Mouse (Mus musculus) regulatory T cell (primary cell): ENCODE results near the gene Ap1s1.

ENCODE experiments used
- in situ Hi-C: fragments of 300-600 bp; cut with MboI, MseI; formaldehyde crosslinking; loops from one replicate; pipeline ENCODE4 v1.15.1; 2025; ENCODE audit warnings: high pct_unique_total_duplicates

Ap1s1 gene

DNA sequence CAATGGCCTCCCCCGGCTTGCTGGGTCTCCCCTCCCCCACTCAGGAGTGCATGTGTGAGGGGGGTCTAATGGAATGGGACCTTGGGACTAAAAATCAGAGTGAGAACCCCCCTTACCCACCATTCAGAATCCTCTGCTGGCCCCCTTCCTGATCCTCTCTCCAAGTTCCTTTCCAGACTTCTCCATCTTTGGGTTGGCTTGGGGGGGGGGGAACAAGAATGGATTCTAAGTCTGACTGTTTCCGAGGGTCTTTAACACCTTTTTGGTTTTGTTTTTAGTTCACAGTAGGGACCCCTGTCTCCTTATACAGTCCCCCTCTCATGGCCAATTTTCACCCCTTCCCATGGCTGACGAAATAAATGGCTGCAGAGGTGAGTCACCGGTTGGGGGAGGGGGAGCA lies 19.8 kb downstream of the Ap1s1 start, which contains the start of gene Vgf:
Gene Vgf (plus strand): TSS at position 301 of the 400 bp plus-strand sequence.
- in situ Hi-C loops, result no loop called here

- in situ Hi-C loops, result no loop called here
Measured at GRCm38 (mm10) chr5:137025132-137025531, 20.8 kb downstream of the Ap1s1 start.

DNA sequence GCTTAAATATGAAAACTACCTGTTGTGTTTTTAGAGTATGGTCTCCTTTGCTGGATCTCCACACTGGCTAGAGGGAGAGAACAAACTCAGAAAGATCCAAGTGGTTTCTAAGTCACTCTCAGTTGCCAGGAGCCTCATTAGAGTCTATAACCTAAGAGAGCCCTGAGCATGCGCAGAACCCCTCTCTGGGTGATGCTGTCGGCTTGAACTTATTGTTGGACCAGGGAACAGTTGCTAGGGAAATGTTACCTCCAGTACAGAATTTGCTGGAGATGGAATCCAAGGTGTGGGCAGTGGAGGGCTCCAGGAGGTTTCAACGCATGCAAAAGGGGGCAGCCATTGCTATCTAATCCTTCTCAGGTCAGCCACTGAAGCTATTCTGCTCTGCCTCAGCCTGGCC lies 21.6 kb downstream of the Ap1s1 start:
- in situ Hi-C loops, result no loop called here

DNA sequence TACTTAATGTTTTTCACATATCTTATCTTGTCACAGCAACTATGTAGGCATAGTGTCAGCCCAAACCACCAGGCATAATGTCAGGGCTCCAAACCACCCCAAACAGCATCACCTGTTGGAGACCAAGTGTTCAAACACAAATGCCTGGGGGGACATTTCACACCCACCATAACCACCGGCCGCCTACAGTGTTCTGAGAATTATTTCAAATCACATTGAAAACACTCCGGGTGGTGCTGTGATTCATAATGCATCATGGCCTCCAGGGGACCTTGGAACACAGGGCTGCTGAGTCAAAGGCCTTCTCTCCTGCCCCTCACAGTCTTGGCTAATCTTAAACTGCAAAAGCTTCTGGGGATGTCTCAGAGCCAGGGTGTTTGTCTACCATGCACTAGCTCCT lies 30.0 kb downstream of the Ap1s1 start:
- in situ Hi-C loops, result no loop called here

GRCm38 (mm10) chr5:137012401-137012950 lies 33.5 kb downstream of the Ap1s1 start:
- in situ Hi-C loops, result no loop called here

- in situ Hi-C loops, result no loop called here
Measured at GRCm38 (mm10) chr5:137009988-137010387, 35.9 kb downstream of the Ap1s1 start.

DNA sequence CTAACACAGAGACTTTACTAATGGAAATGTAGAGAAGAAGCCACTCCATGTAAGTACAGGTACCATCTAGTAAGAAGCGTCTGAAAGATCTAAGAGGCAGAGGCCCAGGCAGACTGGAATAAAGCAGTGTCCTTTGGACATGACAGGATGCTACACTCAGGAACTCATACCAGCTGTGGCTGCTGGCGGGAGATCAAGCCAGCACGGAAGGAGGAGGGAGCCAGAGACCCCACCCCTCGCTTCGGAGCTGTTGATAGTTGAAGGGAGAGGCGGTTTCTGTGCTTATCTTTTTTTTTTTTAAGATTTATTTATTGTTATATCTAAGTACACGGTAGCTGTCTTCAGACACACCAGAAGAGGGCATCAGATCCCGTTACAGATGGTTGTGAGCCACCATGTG lies 38.7 kb downstream of the Ap1s1 start:
- in situ Hi-C loops, result no loop called here

DNA sequence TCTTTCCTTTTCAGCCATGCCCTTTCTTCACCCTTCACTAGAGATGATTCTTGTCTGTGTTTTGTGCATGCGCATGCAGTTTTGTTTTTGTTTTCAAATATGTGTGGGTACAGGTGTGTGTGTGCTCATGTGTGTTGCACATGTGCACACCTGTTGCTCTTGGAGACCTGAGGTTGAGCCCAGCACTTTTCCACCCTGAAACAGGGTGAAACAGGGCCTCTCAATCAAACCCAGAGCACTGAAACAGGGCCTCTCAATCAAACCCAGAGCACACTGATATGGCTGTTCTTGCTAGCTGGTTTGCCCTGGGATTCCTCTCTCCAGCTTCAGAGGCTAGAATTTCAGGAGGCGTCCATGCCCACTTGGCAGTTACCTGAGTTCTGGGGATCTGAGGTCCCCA lies 45.3 kb downstream of the Ap1s1 start:
- in situ Hi-C loops, result no loop called here

- in situ Hi-C loops, result no loop called here
Measured at GRCm38 (mm10) chr5:136999449-136999848, 46.5 kb downstream of the Ap1s1 start.

DNA sequence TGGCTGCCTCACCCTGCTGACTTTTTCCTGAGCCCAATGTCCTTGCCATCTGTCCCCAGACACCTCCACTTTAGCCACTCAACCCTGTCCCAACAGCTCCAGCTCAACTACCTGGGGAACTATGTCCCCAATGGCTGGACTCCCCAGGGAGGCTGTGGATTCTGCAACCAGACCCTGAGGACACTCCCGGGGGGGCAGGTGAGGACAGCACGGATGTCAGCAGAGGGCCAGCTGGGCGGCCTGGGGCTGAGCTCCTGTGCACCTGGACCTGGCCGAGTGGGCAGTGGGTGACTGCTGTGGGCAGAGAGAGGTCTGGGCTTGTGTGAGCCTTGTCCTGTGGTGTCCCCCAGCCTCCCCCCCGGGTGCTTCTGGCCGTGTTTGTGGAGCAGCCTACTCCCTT lies 56.1 kb downstream of the Ap1s1 start:
- in situ Hi-C loops, result no loop called here

DNA sequence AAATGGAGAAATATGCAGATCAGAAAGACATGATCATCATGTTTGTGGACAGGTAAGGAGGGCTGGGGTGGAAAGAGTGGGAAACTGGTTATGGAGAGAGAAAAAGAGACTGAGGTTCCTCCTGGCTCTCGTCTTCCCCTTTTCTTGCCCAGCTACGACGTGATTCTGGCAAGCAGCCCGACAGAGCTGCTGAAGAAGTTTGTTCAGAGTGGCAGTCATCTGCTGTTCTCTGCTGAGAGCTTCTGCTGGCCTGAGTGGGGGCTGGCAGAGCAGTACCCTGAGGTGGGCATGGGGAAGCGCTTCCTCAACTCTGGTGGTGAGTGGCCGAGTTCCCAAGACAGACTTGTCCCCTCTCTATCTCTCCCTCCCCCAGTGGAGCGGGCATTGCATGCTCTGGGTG lies 57.5 kb downstream of the Ap1s1 start:
- in situ Hi-C loops, result no loop called here

DNA sequence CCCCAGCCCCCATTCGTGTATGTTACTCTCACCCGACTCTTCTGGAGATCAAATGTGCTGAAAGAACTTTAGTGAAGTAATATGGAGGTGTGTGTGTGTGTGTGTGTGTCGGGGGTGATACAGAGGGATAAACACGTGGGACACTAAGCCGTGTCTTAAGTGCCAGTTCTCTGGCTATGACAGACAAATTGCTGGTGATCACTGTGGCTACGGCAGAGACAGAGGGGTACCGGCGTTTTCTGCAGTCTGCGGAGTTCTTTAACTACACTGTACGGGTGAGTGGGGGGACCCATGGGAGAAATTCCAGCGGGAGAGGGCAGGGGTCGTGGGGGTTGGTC lies 58.0 kb downstream of the Ap1s1 start, which contains the start of gene Znhit1:
Gene Znhit1 (minus strand): TSS at position 88 of the 338 bp plus-strand sequence.
- in situ Hi-C loops, result no loop called here

GRCm38 (mm10) chr5:136987138-136987933 lies 58.6 kb downstream of the Ap1s1 start:
- in situ Hi-C loops, result no loop called here

DNA sequence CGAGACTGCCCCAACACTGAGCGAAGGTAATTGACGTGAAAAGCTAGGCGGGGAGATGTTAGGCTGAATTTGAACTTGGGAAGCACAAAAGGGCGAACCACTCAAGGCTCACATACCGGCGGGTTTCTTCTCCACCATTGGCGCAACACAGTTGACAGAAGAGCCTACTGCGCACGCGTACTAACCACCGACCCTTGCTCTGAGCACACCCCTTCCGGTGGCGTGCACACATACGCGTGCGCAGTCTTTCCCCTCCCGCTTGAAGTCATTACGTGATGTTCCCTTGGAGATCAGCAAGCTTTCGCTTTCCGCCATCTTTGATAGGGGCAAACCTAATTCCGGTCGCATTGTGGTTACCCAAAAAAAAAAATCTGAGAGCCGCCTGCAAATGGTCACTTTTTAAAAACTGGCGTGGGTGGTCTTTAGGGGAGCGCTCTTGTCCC lies 59.2 kb downstream of the Ap1s1 start, which contains the start of gene Plod3:
Gene Plod3 (plus strand): TSS at position 325 of the 443 bp plus-strand sequence.
- in situ Hi-C loops, result no loop called here
